8 mouse cellular contexts compared by ENCODE assay signal in the genomic region with DNA sequence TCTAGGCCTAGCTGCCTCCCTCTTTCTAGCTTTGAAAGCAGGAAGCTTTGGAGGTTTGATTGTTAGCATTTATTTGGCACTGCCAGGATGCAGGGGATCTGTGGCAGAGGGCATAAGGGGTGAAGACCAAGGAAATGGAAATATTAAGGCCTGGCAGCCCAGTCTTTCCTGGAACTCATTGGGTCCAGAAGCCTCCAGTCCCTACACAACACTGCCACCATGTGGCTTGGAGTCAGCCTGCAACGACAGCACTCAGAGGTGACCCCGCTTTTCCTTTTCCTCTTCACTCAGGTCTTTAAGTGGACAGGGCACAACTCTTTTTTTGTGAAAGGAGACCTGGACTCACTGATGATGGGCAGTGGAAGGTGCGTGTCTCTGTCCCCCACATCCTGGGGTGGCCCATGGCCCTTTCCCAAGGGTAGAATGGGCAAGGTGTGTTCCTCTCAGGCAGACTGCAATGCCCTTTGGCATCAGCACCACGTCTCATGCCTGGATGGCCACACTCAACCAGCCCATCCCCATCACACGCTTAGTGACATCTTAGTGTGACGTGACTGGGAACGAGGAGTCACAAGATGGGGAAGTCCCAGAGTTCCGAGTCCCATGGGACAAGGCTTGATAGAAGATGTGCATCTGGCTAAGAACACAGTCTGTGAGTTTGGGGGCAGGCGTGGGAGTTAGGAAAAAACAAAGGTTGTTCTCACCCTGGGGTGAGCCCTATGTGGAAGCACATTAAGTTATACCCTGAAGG. TPM values are rescaled to one million over a fixed set of nuclear protein-coding genes. Genes with fewer than 3 reads are reported as not detected.
DNase-seq lines count a peak whose midpoint lies in the region; ATAC-seq and TF ChIP-seq lines count a peak whose summit lies in the region.

No protein-coding gene starts in this region.

- ATAC-seq in G1E (ENCODE audit: extremely low read depth, insufficient number of reproducible peaks, low FRiP score, poor library complexity, severe bottlenecking), result no peak
- ATAC-seq in frontal cortex, adult (ENCODE audit: low TSS enrichment), result peak; percentile 71
- peak; percentile 56 for ATAC-seq in hindbrain, embryonic 16.5 days

- H3K4me1 ChIP-seq in G1E (ENCODE audit: insufficient read depth, low read depth, low read length), result peaks cover 6% of the 10 kb centered on the region
- H3K4me1 ChIP-seq in hindbrain, embryonic 16.5 days (ENCODE audit: control insufficient read depth, insufficient read depth, low read depth, low read length), result peaks cover 9% of the 10 kb centered on the region; the same call in 1 of the 2 replicates
- H3K4me1 ChIP-seq in liver, adult 2 months (ENCODE audit: control insufficient read depth, insufficient read depth, low read length), result peaks cover 2% of the 10 kb centered on the region; the same call in 1 of the 2 replicates

- no peak for TF ChIP-seq POLR2A in liver, adult 2 months (IDR thresholded peaks at IDR 0.05; ENCODE audit: extremely low read depth, insufficient read depth, low read length)

- H3K4me3 ChIP-seq in G1E (ENCODE audit: low read depth, low read length), result no peak overlapping the region
- H3K4me3 ChIP-seq in hindbrain, embryonic 16.5 days (ENCODE audit: low read length), result no peak overlapping the region
- no peak overlapping the region for H3K4me3 ChIP-seq in liver, adult 2 months (ENCODE audit: insufficient read depth, low read depth, low read length)

- WGBS in hindbrain, embryonic 16.5 days, result 60% methylated on average over 9 of the region's 9 CpGs
- 69% methylated on average over 9 of the region's 9 CpGs for WGBS in liver, adult 2 months

- no peaks in the 10 kb centered on the region for H3K9me3 ChIP-seq in G1E (replicated peaks)
- H3K9me3 ChIP-seq in hindbrain, embryonic 16.5 days (ENCODE audit: control insufficient read depth, low read length), result no peaks in the 10 kb centered on the region

- peak; percentile 84 for DNase-seq in 3T3-L1 (ENCODE audit: low read depth, low spot score)
- peak; percentile 44 for DNase-seq in G1E (ENCODE audit: low spot score)
- DNase-seq in cerebellum, adult 18-20 months, result peak; percentile 86 to 87
- DNase-seq in liver, adult 2 months (ENCODE audit: extremely low read depth, low read depth, low spot score), result no peak
- DNase-seq in neural tube, embryonic 10.5 days (ENCODE audit: extremely low spot score, low spot score), result peak; percentile 69
- peak; percentile 33 to 47 for DNase-seq in thymus, postnatal 36 days

- peaks cover 56% of the 10 kb centered on the region for H3K36me3 ChIP-seq in G1E (replicated peaks)
- 0 out of 2 replicates have a peak, but pooled peaks cover 2% of the 10 kb centered on the region for H3K36me3 ChIP-seq in hindbrain, embryonic 16.5 days (ENCODE audit: control insufficient read depth, insufficient read depth, low read length)
- H3K36me3 ChIP-seq in liver, adult 2 months (ENCODE audit: control insufficient read depth, insufficient read depth, low read length), result peaks cover 2% of the 10 kb centered on the region; the same call in 1 of the 2 replicates

- peaks cover 19% of the 10 kb centered on the region for H3K27me3 ChIP-seq in G1E (ENCODE audit: insufficient read depth, low read length)
- H3K27me3 ChIP-seq in hindbrain, embryonic 16.5 days (replicated peaks; ENCODE audit: control insufficient read depth, insufficient read depth, low read length), result no peaks in the 10 kb centered on the region
- no peaks in the 10 kb centered on the region for H3K27me3 ChIP-seq in liver, adult 2 months (ENCODE audit: control insufficient read depth, insufficient read depth, low read length)

- H3K79me2 ChIP-seq in liver, adult 2 months (ENCODE audit: control insufficient read depth, insufficient read depth, low read length), result no peaks in the 10 kb centered on the region

- H3K27ac ChIP-seq in hindbrain, embryonic 16.5 days (ENCODE audit: low read depth, low read length), result no peak overlapping the region
- H3K27ac ChIP-seq in liver, adult 2 months (replicated peaks; ENCODE audit: insufficient read depth, low read depth, low read length), result no peak overlapping the region

- peak; percentile 45; the same call in 1 of the 2 replicates for TF ChIP-seq CTCF in G1E (IDR thresholded peaks at IDR 0.05; ENCODE audit: low read depth, low read length)
- TF ChIP-seq CTCF in liver, adult 2 months (IDR thresholded peaks at IDR 0.05; ENCODE audit: low read depth, low read length), result peak; percentile 86

- peak overlapping the region; percentile 16; the same call in 1 of the 2 replicates for H3K9ac ChIP-seq in hindbrain, embryonic 16.5 days (ENCODE audit: low read depth, low read length)
- no peak overlapping the region for H3K9ac ChIP-seq in liver, adult 2 months (ENCODE audit: low read depth, low read length)

- no peak overlapping the region for H3K4me2 ChIP-seq in hindbrain, embryonic 16.5 days (ENCODE audit: low read length)

RNA-seq across cellular contexts. Expression of gene Tldc2, which starts 8.3 kb away (rescaled TPM):
- total RNA-seq in G1E (2014; fragmentation: Nextera tagmentation), result not detected in 2 replicates
- not detected in 2 replicates for total RNA-seq in G1E (2017)
- not detected in 2 replicates for polyA plus RNA-seq in G1E (2012)
- polyA plus RNA-seq in hindbrain, embryonic 16.5 days (2015; fragmentation: Nextera tagmentation; extraction: Ambion mirVana), result not detected in 2 replicates
- not detected in 2 replicates for total RNA-seq in liver, adult 2 months (2014; rRNA removed)
- polyA plus RNA-seq in liver, adult 2 months (2012; rRNA removed), result not detected in 2 replicates

RNA-seq across cellular contexts. Expression of gene Soga1, which starts 16.1 kb away (rescaled TPM):
- total RNA-seq in G1E (2014; fragmentation: Nextera tagmentation), result 2.1 and 2.6 TPM in 2 replicates
- total RNA-seq in G1E (2017), result 6.0 TPM in 2 replicates
- polyA plus RNA-seq in G1E (2012), result 15.9 and 16.4 TPM in 2 replicates
- polyA plus RNA-seq in hindbrain, embryonic 16.5 days (2015; fragmentation: Nextera tagmentation; extraction: Ambion mirVana), result 4.4 and 4.6 TPM in 2 replicates
- 1.0 and 2.6 TPM in 2 replicates for total RNA-seq in liver, adult 2 months (2014; rRNA removed)
- 1.1 and 1.5 TPM in 2 replicates for polyA plus RNA-seq in liver, adult 2 months (2012; rRNA removed)

RNA-seq across cellular contexts. Expression of gene Samhd1, which starts 39.9 kb away (rescaled TPM):
- total RNA-seq in G1E (2014; fragmentation: Nextera tagmentation) (153 and 177 TPM in 2 replicates), G1E (2017) (99.6 and 109 TPM in 2 replicates)
- 19.9 and 23.6 TPM in 2 replicates for polyA plus RNA-seq in G1E (2012)
- 9.5 and 11.1 TPM in 2 replicates for polyA plus RNA-seq in hindbrain, embryonic 16.5 days (2015; fragmentation: Nextera tagmentation; extraction: Ambion mirVana)
- 22.8 and 26.9 TPM in 2 replicates for total RNA-seq in liver, adult 2 months (2014; rRNA removed)
- polyA plus RNA-seq in liver, adult 2 months (2012; rRNA removed), result 7.5 and 12.0 TPM in 2 replicates
